Mouse (Mus musculus): ENCODE results near the gene Nckap1.

Nckap1 gene

DNA sequence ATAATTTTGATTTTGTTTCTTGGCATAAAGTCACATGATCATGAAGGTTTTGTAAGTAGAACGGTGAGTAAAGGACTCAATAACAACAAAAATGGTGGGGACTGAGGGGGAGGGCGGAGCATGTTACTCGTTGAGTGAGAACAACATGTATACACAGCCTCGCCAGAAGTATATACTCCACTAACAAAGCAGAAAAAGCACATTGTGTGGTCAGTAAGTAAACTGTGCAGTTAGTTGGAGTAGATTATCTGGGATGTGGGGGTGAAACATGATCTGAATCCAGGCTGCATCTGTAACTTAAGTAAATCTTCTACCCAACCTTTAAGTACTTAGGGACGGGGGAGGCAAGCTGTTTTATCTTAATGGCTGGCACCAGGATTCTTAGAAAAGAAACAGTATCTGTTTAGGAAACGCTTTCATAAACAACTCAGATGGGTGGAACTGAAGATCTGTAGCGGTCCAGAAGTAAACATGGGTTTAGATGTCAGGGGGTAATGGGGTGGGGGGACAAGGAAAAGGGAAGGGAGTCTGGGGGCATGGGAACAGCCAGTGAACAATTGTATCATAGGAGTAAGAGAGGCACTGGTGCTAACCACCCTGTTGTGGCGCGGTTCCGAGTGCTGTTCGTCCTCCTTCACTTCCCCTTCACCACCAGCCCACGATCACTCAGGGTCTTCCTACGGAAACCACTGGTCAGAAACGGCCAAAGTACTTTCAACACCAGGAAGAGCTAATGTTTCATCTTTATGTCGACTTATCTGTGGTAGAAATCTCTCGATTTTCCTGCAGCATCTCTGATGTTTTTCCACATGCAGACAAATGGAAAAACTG lies 115.0 kb downstream of the Nckap1 start:
- in situ Hi-C loops (cut with MboI; ENCODE audit: low pct_unique_long_range_greater_than_20kb in 1 of 2, low sequenced_read_pairs in 2 of 2, unreplicated experiment in 1 of 2) = no loop called here

DNA sequence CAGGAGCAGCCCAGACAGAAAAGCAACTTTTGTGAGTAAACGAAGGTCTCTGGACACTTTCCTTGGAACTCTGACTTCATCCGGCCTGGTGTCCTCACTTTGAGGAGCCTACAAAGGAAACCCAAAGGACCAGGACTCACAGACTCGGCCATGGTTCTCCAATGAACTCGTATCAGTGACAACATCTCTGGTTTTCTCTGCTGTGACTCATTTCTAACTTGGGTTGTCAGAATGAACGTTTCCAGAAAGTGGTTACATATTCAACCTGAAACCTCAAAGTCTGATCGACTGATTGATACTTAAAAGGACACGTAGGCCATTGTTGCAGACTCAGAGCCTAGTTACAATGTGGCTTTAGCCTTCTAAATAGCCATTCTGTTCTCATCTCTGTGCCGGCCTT lies 119.4 kb downstream of the Nckap1 start:
- in situ Hi-C loops (cut with MboI; ENCODE audit: low pct_unique_long_range_greater_than_20kb in 1 of 2, low sequenced_read_pairs in 2 of 2, unreplicated experiment in 1 of 2) = no loop called here
